9 mouse cellular contexts compared by ENCODE assay signal in the genomic region with DNA sequence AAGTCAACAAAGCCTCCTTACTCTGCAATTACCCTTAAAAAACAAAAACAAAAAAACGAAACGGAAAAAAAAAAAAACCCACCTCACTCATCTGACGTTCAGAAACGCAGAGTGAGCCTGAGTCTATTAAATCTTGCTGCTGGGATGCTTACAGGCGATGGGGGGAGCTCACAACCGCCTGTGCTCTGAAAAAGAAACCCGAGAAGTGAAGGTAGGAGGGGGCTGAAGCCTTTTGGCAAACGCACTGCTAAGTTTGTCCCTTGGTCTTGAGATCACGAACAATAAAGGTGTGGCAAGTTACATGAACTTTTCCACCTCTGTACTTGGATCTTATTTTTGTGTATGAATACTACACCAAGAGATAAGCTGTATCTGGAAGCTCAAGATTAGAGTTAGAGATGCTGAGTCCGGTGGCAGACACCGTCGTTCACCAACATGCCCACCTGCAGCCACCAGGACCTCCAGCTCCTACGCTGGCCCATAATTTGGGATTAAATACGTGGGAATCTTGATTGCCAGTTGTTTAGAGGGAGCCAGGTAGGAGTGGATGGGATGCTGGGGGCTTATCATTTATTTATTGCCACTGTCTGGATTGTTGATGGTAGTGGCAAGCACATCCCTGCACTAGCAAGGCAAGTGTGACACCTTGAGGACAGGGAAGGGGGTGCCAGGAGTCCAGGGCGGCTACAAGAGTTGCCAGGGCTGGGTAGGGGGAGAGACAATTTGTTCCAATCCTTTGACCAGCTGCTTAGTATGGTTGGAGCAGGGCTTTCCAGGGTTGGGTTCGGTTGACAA. TPM values are rescaled to one million over a fixed set of nuclear protein-coding genes. Genes with fewer than 3 reads are reported as not detected.
DNase-seq lines count a peak whose midpoint lies in the region; ATAC-seq lines count a peak whose summit lies in the region.
"Had no signal": no experiment of that assay in that cellular context is flagged by ENCODE, and none has a peak within 500 bp of the region (broad histone marks: within the 10 kb centered on the region; RNA-seq: fewer than 3 reads in every experiment).

No protein-coding gene starts in this region.

- 3% methylated on average over 16 of the region's 16 CpGs for WGBS in hindbrain, embryonic 16.5 days
- 10% methylated on average over 16 of the region's 16 CpGs for WGBS in liver, embryonic 12.5 days (ENCODE audit: insufficient replicate concordance)

- peak; percentile 56; the same call in 1 of the 2 replicates for ATAC-seq in cerebellum, adult (ENCODE audit: insufficient number of reproducible peaks, low FRiP score, low TSS enrichment)
- ATAC-seq in hindbrain, embryonic 16.5 days, result peak; percentile 96
- ATAC-seq in liver, embryonic 12.5 days, result no peak

- H3K27me3 ChIP-seq in hindbrain, embryonic 16.5 days (replicated peaks; ENCODE audit: control insufficient read depth, insufficient read depth, low read length), result no peaks in the 10 kb centered on the region; the same call in 1 of the 2 replicates
- peaks cover 30% of the 10 kb centered on the region for H3K27me3 ChIP-seq in liver, embryonic 12.5 days (replicated peaks)
- H3K27me3 ChIP-seq in splenic B cell, adult 2 months (ENCODE audit: control insufficient read depth, insufficient read depth, low read length, poor library complexity, severe bottlenecking), result no peaks in the 10 kb centered on the region

- H3K27ac ChIP-seq in hindbrain, embryonic 16.5 days (ENCODE audit: low read depth, low read length), result peak overlapping the region; percentile 4; the same call in 1 of the 2 replicates
- no peak overlapping the region for H3K27ac ChIP-seq in liver, embryonic 12.5 days

- DNase-seq in cerebellum, adult 11-12 months, result no peak
- DNase-seq in urinary bladder, postnatal 14 days (ENCODE audit: low spot score), result peak; percentile 14
- DNase-seq in urinary bladder, adult 18-20 months (ENCODE audit: low spot score in 2 of 2), result no peak
- DNase-seq in splenic B cell, adult 2 months (ENCODE audit: low read depth, low spot score), result peak; percentile 39
- no peak for DNase-seq in MN1 (ENCODE audit: low spot score)

- H3K4me2 ChIP-seq in hindbrain, embryonic 16.5 days (ENCODE audit: low read length), result peak overlapping the region; percentile 98
- H3K4me2 ChIP-seq in liver, embryonic 12.5 days, result peak overlapping the region; percentile 54; the same call in 1 of the 2 replicates

- no peaks in the 10 kb centered on the region for H3K36me3 ChIP-seq in hindbrain, embryonic 16.5 days (ENCODE audit: control insufficient read depth, insufficient read depth, low read length)
- no peaks in the 10 kb centered on the region for H3K36me3 ChIP-seq in liver, embryonic 12.5 days
- no peaks in the 10 kb centered on the region for H3K36me3 ChIP-seq in splenic B cell, adult 2 months (ENCODE audit: control insufficient read depth, insufficient read depth, low read length, poor library complexity, severe bottlenecking)

- H3K9me3 ChIP-seq in hindbrain, embryonic 16.5 days (ENCODE audit: control insufficient read depth, low read length), result no peaks in the 10 kb centered on the region
- H3K9me3 ChIP-seq in liver, embryonic 12.5 days (replicated peaks), result no peaks in the 10 kb centered on the region

- H3K4me3 ChIP-seq in hindbrain, embryonic 16.5 days (ENCODE audit: low read length), result peak overlapping the region; percentile 61
- H3K4me3 ChIP-seq in liver, embryonic 12.5 days, result no peak overlapping the region

- H3K4me1 ChIP-seq in hindbrain, embryonic 16.5 days (ENCODE audit: control insufficient read depth, insufficient read depth, low read depth, low read length), result no peaks in the 10 kb centered on the region; the same call in none of the 2 replicates
- H3K4me1 ChIP-seq in liver, embryonic 12.5 days, result 0 out of 2 replicates have a peak, but pooled peaks cover 7% of the 10 kb centered on the region

- peak overlapping the region; percentile 65 for H3K9ac ChIP-seq in hindbrain, embryonic 16.5 days (ENCODE audit: low read depth, low read length)
- H3K9ac ChIP-seq in liver, embryonic 12.5 days, result no peak overlapping the region

RNA-seq across cellular contexts. Expression of a gene that starts 0.8 kb away (rescaled TPM):
- 6.3 and 7.0 TPM in 2 replicates for polyA plus RNA-seq in hindbrain, embryonic 16.5 days (2015; fragmentation: Nextera tagmentation; extraction: Ambion mirVana)
- polyA plus RNA-seq in liver, embryonic 12.5 days (2016; fragmentation: Nextera tagmentation; extraction: Ambion mirVana), result 0.11 and 0.13 TPM in 2 replicates
- polyA plus RNA-seq: C2C12 had no signal

Comparison
In these comparisons a context has a peak if more than half of its experiments do, and no peak if none do; other contexts are left out.
1. DNase-seq: peak in urinary bladder, postnatal 14 days (single experiment) and splenic B cell, adult 2 months (single experiment); none in cerebellum, adult 11-12 months (single experiment), urinary bladder, adult 18-20 months (0 of 2) and MN1 (single experiment).